Mouse (Mus musculus) olfactory bulb, adult 2 months (tissue): ENCODE data around the gene Zfhx3.

ENCODE experiments used
- CTCF ChIP-seq: fragments of 200-500 bp; IDR thresholded peaks from 2 replicates; pipeline ENCODE4 v1.5.1; 2012; ENCODE audit warnings: low read depth, mild to moderate bottlenecking, low read length, moderate library complexity; ENCODE audit not compliant: insufficient read depth
- POLR2A ChIP-seq: fragments of 200-500 bp; IDR thresholded peaks from 2 replicates; pipeline ENCODE4 v1.6.1; 2012; ENCODE audit warnings: mild to moderate bottlenecking, low read depth, low read length, moderate library complexity; ENCODE audit not compliant: insufficient read depth

DNA sequence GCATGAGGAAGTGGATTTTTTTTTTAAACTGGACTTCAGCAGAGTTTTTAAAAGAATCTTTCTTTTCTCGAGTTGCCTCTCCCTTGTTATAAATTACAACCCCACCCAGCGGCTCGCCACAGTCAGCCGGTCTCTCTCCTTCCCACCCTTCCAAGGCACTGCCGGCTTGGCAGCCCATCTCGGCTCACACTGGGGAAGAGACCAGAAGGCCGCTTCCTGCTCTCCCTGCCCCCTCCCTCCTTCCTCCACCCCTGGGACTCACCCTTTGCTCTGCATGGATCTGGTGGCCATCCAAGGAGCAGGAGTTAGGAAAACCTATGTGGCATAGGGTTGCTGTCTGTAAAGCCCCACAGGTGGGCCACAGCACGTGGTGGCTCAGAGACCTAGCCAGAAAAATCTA, 705.1 kb downstream of the Zfhx3 start:
- TF ChIP-seq CTCF: no peak
- no peak for TF ChIP-seq POLR2A
